Mouse (Mus musculus) bone marrow macrophage, adult 2 months (primary cell): Measurements from ENCODE around the gene Kalrn.

ENCODE experiments used
- CTCF ChIP-seq: IDR thresholded peaks from 2 replicates; pipeline ENCODE4 v1.5.1; 2012; ENCODE audit warnings: low read depth, mild to moderate bottlenecking, low read length, moderate library complexity
- POLR2A ChIP-seq: IDR thresholded peaks from 2 replicates; pipeline ENCODE4 v1.6.1; 2012; ENCODE audit warnings: mild to moderate bottlenecking, low read depth, low read length, borderline replicate concordance

GRCm38 (mm10) chr16:33935407-33935785 lies 637.9 kb downstream of the Kalrn start:
- TF ChIP-seq CTCF (no peak), POLR2A (no peak)
